Mouse (Mus musculus): ENCODE results near the gene Tex11.

GRCm38 (mm10) chrX:100943640-100944039, 115.8 kb downstream of the Tex11 start:
- TF ChIP-seq CTCF (IDR thresholded peaks at IDR 0.05; ENCODE audit: borderline replicate concordance, extremely low read depth, insufficient read depth, insufficient read length), result no peak
- TF ChIP-seq POLR2A (IDR thresholded peaks at IDR 0.05; ENCODE audit: borderline replicate concordance, extremely low read depth, insufficient read depth, insufficient read length, poor library complexity, severe bottlenecking), result no peak

All from brain, embryonic 14.5 days (tissue).